Mouse (Mus musculus) embryo, embryonic 10.5 days (tissue): ENCODE measurements around the gene Ralgps2.

Source experiments
- DNase-seq: peaks from one replicate; pipeline ENCODE4 v3.0.0-alpha.2; 2015; ENCODE audit warnings: low spot score

Gene Ralgps2

DNA sequence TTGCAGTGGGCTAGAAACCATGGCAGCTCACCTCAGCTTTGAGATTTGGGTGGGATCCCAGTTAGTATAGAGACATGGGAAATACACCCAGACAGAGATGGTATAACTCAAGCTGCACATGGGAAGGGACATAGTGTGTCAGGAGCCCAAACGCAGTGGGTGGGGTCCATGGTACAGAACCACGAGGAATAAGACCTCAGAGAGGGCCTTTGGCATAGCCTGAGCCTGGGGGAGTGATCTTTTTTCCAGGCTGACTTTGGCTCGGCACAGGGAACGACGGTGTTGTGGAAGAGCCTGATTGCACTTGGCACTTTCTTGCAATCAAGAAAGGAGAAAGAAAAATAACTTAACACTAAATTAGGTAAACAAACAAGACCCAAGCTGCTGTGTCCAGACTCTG lies 170.3 kb downstream of the Ralgps2 start:
- DNase-seq = no peak

DNA sequence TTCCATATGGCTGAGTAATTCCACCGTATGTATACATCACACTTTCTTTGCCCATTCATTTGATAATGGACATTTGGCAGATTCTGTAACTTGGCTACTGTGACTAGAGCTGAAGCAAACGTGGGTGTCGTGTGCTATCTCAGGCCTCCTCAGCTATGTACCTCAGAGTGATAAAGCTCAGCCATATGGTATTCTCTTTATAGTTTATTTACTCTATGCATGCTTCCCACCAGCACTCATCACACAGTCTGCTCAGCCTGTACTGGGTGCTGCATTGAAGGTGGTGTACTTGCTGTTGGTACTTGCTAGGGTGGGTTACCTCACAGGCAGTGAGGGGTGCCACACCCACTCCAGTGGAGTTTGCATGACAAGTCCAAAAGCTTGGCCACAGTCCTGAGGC lies 174.1 kb downstream of the Ralgps2 start:
- no peak for DNase-seq

- no peak for DNase-seq
These were observed 174.8 kb downstream of the Ralgps2 start for GRCm38 (mm10) chr1:156764584-156764983.

- DNase-seq = no peak
These were observed 176.1 kb downstream of the Ralgps2 start for GRCm38 (mm10) chr1:156763280-156763679.

DNA sequence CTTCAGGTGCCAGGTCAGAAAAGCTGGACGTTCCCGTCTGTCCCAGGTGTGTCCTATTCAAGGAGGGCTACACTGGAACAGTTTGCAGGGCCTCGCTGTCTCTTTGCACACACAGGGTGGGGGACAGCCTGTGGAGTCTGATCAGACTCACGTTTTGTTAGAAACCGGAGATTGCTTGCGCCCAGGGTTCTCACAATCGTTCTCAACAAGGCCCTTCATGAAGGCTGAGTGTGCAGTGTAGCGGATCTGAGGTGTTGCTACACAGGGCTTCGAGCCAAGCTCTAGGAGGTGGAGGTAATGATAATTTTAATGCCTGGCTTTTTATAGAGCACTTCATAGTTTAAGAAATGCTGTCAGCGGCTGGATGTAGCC lies 178.0 kb downstream of the Ralgps2 start:
- DNase-seq = no peak

DNA sequence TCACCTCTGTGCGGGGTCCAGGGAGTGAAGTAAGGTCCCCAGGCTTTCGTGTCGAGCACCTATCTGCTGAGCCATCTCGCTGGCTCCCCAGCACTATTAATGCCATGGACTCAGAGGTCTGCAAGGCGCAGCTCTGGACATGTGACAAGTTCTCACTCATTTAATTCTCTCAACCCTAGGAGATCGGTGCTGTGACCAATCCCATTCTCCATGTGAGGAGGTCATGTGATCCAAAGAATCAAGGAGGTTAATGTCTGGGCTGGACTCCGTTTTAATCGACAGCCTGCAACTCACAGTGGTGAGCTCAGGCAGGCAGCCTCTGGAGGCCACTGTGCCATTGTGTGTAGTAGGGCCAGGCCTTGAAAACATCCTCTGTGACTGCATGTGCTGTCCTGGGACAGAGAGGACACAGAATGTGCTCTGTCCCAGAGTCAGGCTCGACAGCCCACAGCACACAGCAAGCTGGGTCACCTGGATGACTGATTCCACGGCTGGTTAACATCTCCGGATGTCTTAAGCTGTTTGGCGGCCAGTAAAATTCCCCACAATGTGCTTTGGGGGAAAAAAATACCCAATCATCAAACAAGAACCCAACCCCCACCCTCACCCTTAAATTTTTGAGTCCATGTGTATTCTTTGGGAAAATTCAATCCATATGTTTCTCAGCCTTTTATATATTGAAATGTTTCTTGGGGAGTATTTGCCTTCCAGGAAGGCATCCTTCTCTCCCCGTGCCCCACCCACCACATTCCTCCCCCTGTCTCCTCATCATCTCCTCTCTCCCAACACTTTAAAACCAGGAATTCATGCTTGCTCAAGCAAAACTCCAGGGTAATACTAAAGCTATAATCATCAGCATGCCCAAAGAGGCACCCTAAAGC lies 178.6 kb downstream of the Ralgps2 start:
- DNase-seq = peak; percentile 32

GRCm38 (mm10) chr1:156758326-156758725 lies 181.1 kb downstream of the Ralgps2 start:
- DNase-seq = peak; percentile 65

DNA sequence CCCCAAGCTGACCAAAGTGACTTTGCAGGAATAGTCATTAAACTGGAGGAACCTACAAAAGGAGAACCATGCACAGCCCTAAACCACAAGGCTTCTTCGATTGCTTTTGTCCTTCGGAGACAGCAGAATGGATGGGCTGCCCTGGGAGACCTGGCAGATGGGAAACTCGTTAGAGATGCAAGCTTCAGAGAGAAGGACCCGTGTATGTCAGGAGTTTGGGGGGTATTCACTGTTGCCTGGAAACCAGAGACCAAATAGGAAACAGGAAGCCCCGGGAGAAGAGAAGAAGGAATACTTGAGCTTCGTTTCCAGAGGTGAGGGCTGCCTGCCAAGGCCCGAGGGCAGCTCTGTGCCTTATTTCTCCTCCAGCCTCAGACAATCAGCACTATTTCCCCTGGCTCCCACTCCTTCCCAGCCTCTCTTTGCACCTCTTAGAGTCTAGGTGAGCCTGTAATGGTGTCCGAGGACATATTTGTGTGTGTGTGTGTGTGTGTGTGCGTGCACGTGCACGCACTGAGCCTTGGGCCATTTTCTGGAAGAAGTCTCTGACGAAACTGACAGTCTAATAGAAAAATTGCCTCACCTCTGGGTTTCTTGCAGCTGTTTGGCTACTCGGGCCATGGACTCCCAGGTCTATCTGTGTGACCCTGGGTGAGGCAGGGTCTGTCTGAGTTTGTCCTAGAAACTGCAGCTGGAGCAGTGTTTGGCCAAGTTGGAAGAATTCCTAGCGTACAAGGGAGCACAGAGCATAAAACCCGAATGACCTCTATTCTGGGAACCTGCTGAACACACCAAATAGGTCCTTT lies 184.6 kb downstream of the Ralgps2 start:
- DNase-seq = peak; percentile 89
